Mouse (Mus musculus) adrenal gland, adult 2 months (tissue): ENCODE measurements around the gene Afdn. TPM values are rescaled to one million over a fixed set of nuclear protein-coding genes. Genes with fewer than 3 reads are reported as not detected.
"Not testable (repeated sequence)": the region's sequence is repeated elsewhere in the genome, so short reads cannot be mapped to it uniquely, and the experiment has no call there.

Experiments used
- DNase-seq: peaks from one replicate; pipeline ENCODE4 v3.0.0; 2021
- polyA plus RNA-seq: library from polyadenylated mRNA; depleted of rRNA; stranded (reverse); fragments of >200 nt; gene quantifications from 2 replicates; pipeline ENCODE4 v1.2.3, GENCODE M21; 2012
- total RNA-seq, 2 experiments: library from RNA; stranded (reverse); gene quantifications; 2 replicates each; pipeline ENCODE4 v1.2.3; 2021

Gene Afdn
- total and polyA plus RNA-seq, 3 experiments, result 18.9 to 84.8 (median 67.6) TPM

DNA sequence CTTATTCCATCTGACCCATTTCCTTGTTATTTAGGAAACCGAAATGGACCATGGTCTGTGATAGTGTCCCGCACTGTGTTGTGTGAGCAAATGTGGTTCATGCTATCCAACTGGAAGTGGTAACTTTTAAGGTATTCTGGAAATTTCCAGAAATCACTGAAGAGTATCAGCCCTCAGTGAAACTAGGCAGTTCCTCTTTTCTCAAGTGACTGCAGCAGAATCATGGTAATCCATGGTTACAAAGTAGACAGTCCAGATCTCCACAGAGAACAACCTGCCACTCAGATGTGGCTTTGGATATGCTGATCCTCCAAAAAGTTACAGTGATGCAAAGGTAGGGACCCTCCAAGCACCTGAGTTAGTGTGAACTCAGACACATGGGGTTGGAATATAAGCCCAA lies 21.4 kb upstream of the Afdn start:
- peak; percentile 0 for DNase-seq

DNA sequence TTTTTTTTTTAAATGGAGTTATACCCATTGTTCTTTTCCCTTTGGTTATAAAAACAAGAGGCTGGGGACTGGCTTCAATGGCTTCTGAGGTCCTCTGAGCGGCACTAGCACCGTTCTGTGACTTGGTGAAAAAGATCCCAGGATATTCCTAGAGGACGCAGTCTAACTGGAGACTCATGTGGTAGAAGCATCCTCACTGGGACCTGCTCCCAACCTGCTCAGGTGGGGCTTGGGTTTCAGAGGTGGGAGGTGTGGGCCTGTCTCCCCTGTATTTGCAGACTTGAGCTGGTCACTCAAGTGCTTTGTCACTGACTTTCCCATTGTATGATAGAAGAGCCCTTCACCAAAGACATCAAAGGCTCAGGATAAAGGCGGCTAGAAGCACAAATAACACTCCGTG lies 20.4 kb upstream of the Afdn start:
- no peak for DNase-seq

DNA sequence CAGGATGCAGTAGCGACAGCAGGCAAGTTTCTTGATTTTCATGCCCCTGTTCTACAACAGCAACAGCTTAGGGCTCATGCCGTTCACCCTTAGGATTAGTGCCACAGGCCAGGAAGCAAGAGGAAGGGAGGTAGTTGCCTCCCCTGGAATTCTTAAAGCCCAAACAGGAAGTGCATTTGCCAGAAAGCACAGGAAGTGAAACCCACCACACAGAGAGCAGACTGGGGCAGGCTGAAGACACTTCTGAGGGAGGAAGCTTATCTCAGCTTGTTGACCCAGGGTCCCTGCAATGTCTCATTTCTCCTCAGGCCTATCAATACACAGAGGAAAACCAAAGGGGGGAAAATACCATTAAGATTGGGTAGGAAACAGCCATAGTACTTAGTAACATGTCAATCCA lies 19.5 kb upstream of the Afdn start:
- peak; percentile 0 for DNase-seq

DNA sequence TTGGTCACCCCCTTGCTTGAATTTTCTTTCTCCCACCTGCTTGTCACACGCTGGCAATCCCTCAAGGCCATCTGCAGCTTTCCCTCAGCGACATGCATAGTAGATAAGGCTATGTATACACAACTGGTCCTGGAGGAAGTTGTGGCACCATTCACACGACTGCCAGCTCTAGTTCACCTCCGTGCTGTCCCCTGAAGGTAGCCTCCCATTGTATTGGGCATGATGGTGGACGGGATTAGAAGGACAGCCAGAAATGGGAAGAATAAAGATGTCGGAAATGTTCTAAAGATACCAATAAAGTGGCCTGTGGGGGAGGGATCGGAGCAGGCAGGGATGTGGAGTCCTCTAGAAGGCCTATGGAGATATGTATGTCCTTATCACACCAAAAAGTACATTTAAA lies 18.7 kb upstream of the Afdn start:
- peak; percentile 0 for DNase-seq

DNA sequence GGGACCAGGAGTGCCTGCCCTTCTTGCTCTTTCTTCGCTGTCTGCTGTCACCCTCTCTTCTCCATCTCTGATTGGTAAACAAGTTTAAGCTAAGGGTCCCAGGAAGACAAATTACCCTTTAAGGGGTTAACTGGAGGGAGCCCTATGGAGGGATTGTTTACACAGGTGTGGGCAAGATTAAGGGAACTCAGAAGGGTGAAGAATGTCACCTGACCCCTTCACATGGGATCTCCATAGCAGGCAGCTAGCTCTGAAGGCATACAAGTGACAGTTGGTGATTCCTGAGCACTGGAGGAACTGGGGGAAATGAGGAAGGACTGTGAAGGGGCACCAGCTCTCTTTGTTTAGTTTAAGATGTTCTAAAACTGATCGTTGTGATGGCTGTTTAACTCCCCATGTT lies 18.0 kb upstream of the Afdn start:
- DNase-seq, result no peak

DNA sequence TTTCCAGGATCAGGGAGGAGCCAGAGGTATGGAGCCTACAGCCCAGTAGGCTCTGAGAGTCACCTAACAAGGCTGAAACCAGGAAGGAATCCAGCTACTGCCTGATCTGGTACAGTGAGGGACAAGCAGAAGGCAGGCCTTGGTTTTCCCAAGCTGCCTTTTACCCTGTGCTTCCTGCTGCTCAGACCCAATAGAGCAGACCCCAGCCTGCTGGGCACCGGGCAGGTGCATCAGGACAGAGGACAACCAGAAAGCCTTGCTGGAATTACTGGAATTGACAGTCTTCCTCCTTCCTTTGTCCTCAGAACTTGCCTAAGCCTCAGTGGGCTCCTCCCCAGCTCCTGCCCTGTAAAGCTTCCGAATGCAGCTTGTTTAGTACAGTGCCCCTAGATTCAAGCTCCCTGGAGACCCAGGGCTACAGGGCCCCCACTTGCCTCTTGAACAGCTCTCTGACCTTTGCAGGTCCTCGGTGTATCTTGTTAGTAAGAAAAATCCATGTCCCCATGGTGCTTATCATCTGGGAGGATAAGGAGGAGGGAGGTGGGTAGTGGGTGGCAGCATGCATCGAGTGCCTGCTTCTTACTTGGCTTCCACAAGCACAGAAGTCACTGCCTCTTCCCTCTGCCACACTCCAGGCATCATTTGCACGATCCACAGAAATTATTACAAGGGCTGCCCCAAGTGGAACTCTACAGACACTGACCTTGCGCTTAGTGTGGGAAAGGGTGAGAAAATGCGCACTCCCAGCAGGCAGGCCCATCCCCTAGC lies 17.2 kb upstream of the Afdn start:
- peak; percentile 1 for DNase-seq

DNA sequence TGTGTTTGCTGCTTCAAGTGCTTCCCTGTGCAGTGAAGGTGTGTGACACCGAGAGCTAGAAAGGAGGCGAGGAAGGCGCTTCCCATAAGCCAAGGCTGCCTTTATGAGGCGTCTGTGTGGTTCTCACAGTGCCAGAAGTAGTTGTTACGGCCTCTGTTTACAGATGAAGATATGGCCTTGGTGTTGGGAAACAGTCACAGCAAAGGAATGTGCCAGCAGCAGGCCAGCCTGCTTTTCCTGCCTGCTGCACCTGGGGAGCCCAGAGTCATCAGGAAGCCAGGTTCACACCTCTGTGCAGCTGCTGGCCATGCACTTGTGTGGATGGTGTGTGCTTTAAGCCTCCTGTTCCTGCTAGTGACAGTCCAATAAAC lies 16.6 kb upstream of the Afdn start:
- DNase-seq, result peak; percentile 43

DNA sequence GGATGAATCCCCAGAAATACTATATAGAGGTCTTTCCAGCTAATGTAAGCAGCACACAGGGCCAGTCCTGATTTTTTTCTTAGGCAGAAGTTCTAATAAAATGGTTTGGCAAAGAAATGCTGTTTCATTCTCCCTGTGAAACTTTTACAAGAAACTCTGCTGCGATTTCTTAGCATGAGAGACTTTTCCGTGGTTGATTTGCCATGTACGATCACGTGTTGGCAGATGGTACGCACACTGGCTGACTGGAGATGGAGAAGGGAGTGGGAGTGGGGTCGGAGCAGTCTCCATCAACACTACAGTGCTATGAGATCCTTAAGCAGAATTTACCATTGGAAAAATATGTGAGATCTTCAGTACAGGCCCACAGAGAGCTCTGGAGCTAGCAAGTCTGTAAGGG lies 16.1 kb upstream of the Afdn start:
- no peak for DNase-seq

DNA sequence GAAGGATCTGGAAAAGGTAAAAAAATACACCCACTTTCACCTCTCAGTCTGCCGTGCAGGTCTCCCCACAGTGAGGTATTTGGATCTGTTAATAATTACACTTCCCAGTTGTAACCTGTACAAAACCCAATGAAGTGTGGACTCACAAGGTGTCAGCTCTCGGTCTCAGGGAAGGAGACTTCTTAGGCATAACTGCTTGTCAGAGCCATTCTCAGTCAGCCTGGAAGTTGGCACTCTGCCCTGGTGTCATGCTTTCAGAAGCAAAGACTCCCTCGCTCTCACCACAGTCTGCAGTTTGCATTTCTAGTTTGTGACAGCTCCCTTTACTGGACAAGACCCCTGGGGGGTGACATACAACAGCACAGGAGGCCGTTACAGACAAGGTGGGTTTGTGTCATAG lies 15.5 kb upstream of the Afdn start:
- peak; percentile 39 for DNase-seq

DNA sequence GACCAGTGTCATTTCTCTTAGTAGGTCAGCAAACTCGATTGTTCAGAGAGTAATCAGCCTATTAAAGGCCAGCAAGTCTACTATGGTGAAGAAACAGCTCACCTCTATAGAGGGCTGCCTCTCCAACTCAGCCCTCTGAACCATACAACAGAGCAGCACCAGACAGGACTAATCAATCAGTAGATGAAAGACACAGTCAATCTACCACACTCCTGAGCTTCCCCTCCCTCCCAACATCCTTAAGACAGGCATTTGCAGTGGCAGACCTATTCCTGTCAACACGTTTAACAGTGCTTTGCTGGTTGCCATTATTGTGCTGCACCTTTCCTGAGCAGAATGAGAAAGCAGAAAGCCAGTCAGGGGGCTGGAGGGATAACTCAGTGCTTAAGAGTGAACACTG lies 15.0 kb upstream of the Afdn start:
- no peak for DNase-seq

DNA sequence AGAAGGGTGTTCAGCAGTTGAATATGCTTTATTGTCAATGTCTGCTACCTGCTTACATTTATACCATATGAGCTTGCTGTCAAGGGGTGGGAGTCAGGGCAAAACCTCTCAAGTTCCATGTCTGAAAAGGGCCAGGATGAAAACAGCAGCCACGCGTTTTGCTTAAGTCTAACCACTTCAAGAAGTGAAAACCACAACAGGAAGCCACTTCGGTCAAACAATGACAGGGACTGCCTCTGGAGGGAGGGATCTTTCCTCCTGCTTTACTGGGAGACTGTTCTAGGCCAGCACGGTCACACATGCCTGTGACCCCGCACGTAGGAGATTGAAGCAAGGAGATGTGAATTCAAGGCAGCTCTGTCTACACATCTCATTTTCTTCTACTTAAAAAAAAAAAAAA lies 14.0 kb upstream of the Afdn start:
- no peak for DNase-seq

DNA sequence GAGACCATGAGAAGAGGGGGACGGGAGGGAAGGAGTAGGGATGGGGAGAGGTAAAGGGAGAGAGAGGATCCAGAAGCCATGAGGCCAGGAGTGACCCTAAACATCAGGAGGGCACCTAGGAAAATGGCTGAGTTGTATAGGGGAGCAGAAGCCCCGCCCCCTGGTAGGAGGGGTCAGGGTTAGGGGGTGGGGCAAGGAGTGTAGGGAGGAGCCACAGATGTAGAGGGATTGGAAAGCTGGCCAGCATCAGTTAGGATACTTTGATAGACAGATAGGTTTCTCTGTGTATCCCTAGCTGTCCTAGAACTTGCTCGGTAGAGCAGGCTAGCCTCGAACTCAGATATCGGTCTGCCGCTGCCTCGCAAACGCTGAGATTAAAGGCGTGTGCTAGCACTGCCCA lies 12.7 kb upstream of the Afdn start:
- no peak for DNase-seq

DNA sequence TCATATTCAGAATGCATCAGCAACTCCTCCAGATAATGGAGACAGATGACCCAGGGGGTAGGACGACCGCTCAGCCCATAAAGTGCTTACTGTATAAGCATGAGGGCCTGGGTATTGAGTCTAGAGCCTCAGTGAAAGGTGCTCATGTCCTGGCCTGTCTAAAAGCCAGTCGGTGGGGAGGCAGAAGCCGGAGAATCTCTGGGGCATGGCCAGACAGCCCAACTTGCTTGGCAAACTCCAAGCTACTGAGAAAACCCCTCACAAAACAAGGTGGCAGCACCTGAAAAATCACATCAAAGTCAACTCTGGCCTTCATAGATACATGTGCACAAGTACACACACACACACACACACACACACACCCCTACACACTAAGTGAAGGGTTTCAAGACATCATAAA lies 11.3 kb upstream of the Afdn start:
- DNase-seq, result no peak

DNA sequence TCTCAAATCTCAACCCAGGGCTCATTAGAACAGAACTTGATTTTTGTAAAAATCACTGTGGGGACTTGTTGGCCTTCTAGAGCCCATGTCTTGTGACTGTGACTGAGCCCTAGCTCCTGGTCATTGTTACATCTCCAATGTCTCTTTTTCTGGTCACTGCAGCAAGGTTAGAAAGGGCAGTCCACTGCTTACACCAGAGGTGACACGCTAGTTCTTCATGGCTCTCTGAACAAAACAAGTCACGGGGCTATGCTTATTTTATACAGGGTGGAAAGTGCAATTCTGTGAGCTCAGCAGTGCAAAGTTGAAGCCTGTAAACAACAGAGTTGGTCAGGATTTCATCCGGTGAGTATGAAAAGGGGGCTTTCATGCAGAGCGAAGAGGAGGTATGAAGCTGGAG lies 6.4 kb upstream of the Afdn start:
- DNase-seq, result no peak

DNA sequence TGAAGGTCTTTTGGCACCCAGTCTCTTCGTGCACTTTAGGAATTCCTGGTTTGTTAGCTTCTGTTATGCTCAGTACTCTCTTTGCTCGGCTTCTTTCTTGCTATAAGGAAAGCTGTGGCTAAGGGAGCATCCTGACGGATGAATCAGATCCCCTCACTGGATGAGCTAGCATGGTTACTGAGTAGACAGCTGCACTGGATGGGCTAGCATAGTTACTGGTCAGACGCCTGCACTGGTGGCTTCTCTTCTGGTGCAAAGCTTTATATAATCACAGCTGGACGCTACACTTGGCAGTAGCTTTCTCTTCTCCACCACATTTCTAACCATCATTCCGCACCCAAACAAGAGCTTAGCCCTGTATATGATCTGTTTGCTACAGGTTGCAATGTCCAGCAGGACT lies 5.4 kb upstream of the Afdn start:
- no peak for DNase-seq

DNA sequence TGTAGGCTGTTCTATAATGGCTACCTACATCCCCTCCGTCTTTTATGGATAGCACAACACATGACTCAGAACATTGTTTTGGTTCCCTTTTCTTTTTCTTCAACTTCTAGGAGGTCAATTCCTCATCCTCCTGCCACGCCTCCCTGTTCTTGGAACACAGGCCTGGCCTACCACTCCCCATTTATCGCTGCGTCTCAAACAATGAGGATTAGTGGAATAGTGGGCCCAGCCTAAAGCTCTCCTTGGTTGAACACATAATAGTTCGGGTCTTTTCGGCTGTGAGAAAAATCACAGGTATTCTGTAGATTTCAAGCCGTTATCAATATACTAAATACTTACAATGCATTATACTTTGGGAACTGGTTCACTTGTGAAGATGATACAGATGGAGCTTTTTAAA lies 1.8 kb upstream of the Afdn start:
- DNase-seq, result no peak

DNA sequence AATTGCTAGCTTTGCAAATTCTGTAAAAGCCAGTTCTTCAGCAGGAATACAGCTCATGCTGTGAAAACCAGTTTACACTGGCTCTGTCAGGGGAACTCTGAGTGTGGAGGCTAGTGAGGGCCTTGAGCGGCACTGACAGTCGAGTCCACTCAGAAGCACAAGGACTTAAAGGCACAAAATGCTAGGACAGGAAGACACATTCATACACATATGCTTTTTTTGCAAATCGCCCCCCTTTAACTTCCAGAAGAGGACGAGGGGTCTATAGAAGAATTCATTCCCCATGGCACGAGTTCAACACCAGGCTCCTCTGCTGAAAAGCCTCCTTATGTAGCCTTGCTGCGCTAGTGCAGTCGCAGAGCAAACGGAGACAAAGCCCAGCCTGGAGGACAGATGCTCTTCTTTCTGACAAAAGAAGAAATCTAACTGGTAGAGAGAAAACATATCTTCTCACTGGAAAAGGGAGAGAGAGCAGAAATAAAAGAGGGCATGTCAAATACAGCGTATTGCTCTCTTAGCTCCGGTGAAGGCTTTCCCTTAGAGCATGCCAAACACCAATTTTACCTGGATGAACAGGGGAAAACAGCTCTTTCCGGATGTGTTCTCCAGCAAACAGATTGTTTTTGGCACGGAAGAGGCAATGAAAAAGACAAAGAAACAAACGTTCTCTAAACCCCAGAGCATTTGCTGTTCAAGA lies 1.0 kb upstream of the Afdn start:
- no peak for DNase-seq

DNA sequence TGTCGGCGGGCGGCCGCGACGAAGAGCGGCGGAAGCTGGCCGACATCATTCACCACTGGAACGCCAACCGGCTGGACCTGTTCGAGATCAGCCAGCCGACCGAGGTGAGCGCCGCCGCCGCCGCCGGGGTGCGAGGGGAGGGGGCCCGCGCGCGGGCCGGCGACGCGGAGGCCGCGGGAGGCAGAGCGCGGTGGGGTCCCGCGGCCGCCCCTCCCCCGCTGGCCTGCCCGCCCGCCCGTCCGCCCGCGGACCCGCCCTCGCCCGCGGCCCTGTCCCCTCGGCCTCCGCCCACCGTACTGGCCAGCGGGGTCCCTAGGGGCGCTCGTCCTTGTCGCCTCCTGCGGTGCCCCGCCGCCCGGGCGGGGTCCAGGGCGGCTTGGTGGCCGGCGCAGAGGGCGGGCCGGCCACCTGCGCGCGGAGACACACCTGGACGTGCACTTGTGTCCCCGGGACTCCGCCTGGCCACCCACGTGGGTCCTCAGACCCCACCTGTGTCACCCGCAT lies 388 bp downstream of the Afdn start:
- no peak for DNase-seq

DNA sequence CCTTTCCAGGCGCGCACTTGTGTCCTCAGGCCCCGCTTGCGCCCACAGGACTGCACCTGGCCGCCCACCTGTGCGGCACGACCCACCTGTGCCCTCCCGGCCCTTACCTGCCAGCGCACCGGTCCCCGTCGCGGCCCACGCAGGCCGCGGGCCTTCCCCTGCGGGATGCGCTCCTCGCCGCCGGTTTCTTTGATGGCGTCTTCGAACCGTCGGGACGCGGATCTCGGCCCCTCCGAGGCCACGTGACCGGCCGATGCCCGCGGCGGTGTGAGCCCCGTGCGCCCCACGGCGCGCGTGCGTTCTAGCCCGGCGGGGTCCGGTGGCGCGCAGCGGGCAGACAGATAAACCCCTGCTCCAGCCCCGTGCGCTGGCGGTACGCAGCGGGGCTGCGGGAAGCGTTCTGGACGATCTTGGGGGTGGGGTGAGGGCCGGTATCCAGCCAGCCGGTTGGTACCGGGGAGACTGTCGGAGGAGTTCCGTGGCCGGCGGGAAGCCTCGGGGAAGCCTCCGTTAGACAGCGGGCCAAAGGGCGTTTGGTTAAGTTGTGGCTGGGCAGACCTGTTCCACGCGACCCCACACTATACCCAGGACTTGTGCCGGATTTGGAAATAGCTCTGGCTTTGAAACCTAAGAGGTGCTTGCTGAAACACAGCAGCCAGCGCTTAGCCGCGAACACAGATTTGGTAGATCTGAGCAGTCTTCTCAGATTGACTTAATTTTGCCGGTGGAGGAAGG lies 1.0 kb downstream of the Afdn start, which contains the start of gene Tcte2:
Gene Tcte2, minus strand, starts transcription at position 647 of the 735 bp plus-strand sequence.
- peak; percentile 80 for DNase-seq

DNA sequence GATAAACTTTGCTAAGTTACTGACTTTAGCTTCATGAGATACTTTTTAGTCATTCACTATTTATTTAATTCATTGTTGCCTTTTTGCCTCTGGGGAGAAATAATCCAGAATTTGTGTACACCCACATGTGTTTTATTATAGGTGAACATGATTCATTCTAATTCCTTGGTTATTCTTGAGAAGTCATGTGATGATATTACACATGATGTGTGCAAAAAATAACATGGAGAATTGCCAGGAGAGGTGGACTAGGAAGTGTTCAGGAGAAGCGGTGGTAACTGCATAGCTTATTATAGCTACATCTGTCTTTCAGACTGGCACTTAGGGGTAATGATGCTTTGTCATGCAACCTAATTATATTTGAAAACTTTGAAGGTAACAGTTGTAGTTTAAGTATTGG lies 3.5 kb downstream of the Afdn start:
- DNase-seq, result no peak

DNA sequence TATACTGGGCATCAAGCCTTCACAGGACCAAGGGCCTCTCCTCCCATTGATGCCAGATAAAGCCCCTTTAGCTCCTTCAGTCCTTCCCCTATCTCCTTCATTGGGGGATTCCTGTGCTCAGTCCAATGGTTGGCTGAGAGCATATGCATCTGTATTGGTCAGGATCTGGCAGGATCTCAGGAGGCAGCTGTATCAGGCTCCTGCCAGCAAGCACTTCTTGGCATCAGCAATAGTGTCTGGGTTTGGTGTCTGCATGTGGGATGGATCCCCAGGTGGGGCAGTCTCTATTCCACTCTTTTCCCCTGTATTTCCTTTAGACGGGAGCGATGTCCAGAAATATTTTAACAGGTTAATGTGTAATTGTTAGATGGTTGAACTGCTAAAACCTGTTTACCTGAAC lies 4.6 kb downstream of the Afdn start:
- DNase-seq, result not testable (repeated sequence)

DNA sequence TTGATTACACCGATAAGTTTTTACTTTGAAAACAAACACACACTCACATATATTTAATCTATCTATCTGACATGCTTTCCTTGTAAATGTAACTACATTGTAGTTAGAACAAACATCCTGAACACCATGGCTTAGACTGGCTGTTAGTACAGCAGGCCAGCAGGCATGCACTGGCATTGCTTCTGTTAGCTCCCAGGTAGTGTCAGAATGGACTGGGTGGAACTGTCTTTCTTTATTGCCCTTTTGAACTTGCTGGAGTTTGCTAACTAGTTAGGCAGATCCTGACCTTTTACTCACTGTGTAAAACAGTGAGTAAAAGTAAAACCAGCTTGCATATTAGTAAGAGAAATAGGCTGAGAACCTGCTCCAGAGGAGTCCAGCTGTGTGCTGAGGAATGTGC lies 8.2 kb downstream of the Afdn start:
- DNase-seq, result no peak

DNA sequence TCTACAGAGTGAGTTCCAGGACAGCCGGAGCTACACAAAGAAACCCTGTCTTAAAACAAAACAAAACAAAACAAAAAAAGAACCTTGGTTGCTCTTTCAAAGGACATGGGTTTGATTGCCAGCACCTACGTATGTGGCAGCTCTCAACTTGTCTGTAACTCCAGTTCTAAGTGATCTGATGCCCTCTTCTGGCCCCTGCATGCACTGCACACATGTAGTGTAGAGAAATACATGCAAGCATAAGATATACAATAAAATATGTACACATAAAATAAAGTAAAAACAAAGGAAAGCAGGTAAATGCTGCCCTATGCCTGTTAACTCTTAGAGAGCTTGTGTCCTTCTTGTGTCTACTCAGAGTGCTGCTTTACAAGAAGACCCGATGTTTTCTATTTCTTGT lies 8.9 kb downstream of the Afdn start:
- no peak for DNase-seq
